Mouse (Mus musculus) cerebellum, adult 11-12 months (tissue): ENCODE measurements at regions not wholly inside any gene's neighbourhood (a gene's known extent, or its start where the extent isn't known, plus 50 kb on each side); places are given as distances from the start of the nearest gene placed in this dataset.

Experiments
- DNase-seq: peaks from one replicate; pipeline ENCODE4 v3.0.0; 2022

DNA sequence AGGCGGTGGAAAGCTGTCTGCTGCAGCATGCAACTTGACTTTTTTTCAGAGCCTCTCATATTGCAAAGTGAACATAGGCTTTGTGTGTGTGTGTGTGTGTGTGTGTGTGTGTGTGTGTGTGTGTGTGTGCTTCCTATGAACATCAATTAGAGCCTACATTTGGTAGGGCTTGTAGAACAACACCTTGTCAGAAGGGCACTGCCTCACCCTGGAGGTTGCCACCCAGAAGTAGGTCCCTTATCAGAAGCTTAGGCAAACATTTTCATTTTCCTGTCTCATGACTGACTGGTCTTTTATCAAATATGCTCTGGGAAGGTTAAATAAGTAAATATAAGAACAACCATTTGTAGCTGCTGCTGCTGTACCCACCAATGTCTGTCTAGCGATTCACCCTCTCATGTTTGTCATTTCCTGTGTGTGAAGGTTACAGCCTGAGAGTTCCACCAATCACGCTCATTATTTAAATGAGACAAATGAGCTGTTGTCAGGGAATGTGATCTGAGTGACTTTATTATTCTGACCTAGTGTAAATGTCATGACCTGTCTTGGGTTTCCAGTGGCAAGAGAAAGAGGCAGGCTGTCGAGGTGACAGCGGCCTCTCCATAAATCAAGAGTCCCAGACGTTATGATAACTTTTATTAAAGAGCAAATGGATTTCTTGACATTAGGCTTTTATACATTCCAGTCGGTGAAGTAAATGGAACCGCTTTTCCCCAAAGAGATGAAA is 310.1 kb downstream of the Irx1 start:
- no peak for DNase-seq

DNA sequence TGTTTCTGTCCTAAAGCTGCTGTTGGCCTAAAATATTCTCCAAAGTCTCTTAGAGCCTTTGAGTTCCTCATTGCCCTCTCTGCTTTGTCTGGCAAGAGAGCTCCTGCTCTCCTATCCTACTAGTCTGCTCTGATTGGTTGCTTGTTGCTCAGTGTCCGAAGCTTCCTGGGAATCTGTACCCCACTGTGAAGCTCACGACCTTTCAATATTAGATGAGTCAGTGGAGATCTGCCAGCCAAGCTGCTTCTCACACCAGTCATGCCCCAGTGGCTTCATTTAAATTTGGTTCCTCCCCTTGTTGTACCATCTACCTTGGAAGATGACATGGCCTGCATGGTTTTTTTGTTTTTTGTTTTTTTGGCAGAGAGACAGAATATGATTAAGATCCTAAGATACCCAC is 313.6 kb downstream of the Irx1 start:
- DNase-seq: no peak

DNA sequence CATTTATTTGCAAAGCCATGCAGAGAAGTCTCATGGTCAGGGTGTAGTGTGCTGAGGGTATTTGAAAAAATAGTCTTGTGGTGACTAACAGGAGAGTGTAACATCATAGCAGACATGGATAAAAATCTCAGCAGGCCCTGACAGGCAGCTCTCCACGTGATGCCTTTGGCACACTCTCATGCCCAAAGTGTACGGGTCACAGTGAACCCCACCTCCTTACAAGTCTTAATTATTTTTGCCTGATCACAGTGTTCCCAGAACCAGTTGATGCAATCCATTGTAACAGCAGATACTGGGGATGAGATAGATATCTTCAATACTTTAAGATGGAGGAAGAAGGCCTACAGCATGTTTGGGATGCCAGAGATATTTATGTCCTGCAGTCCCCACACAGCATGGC is 314.5 kb downstream of the Irx1 start:
- DNase-seq: no peak

DNA sequence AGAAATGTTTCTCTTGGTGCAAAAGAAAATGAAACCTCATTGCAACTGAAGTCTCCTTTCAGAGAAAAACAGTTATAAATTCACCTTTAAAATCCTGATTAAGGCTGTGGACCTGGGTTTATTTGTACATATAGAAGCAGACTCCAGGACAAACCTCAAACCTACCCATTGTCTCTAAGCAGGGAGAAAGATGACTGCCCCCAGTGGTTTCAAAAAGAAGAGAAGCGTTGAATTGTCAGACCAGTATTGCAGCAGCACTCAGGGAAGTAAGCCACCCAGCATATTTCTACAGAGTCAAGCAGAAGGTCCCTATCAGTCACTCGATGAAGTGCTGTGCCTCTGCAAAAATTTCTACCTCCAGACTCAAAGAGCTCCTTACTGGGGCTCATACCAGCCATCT is 332.1 kb downstream of the Irx1 start:
- no peak for DNase-seq

DNA sequence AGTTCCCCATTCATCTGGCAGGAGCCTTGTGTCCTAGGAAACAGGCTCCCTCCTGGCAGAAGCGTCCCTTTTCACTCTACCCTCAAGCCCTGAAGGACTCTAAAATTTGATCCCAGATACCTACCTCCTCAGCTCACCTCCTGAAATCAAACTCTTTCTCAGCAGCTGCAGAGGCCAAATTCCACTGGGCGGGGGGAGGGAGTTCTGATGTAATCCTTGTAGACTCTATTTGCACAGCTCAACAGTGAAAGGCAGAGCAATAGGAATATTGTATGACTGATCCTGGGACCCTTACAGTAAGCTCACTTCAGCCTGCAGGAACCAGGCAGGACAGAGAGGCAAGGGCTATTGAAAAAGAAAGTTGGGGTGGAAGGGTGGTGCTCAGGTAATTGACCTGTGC is 346.3 kb downstream of the Irx1 start:
- DNase-seq: no peak

DNA sequence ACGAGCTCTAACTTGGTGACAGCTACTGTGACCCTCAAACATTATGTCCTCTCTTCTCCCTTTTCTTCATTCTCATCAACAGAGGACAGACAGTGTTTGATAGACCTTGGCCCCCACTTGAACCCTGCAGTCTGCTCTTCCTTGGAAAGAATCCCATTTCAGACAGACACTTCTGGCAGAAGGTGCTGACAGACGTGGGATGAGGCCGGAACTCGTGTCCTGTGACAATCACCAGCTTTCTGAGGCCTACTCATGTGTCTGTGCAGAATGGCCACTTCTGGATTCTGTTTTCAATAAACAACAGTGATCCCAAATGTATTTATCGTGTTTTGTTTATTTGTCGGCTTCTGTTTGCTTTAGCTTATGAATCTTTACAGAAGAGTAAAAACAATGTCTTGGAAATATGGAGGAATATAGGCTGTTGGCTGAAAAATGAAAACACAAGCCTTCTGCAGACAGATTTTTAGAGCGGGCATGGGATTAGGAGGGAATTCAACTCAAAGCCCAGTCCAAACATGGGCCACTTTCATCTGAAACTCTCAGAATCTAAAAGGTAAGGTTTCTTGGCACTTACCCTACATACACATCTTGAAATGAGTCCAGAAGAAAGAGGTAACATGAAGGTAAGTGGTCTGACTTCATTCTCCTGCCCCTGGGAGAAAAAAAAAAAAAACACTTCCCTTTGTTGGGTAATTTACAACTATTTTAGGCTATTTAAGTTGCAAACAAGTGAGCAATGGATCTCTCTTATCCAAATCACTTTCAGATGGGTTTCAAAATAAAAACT is 350.9 kb downstream of the Irx1 start:
- DNase-seq: no peak

DNA sequence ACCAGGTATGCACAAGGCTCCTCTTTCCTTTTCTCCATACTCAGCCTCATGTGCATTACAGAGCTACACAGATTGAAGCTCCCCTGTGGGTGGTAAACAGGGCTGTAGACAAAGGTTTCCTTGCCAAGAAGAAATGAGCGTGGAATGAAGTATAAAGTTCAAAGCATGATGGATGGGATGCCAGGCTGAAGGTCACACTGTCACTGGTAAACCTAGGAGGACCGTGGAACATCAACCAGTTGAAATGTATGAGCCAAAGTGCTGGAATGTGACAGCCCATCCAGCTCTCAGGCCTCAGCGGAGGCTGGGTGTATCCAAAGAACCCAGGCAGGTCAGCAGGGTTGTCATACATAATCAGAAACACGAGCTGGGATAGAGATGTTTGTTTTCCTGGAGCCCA is 381.0 kb downstream of the Irx1 start:
- no peak for DNase-seq

DNA sequence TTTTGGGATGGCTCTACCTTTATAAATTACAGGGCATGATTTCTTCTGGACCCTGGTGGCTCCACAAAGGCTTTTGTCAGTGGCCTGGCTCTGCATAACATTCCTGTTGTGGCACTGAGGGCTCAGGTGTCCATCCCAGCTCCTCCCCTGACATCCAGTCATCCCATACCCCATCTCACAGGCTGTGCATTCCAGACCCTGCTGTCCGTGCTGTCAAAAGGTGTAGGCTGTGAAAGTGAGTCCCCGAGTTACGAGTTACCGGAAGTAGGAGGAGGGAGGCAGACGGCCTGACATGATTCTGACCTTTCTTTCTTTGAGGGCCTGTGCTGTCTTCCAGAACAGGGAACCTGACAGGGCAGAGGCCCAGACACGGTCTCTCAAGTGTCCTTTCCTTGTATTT is 397.6 kb downstream of the Irx1 start:
- no peak for DNase-seq

DNA sequence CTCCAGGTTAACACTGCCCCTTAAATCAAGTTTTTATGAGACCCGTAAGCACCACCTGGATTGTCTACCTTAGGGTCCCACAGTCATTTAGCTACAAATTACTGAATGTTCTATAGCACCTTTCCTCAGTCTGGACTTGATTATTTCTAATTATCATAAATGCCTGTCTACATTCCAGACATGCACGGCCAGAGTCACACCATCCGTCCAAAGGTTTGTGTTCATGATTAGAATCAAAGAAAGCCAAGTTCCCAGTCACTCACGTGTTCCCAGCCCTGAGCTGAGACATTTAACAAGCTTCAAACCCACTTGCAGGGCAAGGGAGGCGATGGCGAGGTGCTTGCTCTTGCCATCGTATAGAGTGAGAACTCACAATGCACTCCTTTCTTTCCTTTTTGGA is 398.1 kb downstream of the Irx1 start:
- no peak for DNase-seq

DNA sequence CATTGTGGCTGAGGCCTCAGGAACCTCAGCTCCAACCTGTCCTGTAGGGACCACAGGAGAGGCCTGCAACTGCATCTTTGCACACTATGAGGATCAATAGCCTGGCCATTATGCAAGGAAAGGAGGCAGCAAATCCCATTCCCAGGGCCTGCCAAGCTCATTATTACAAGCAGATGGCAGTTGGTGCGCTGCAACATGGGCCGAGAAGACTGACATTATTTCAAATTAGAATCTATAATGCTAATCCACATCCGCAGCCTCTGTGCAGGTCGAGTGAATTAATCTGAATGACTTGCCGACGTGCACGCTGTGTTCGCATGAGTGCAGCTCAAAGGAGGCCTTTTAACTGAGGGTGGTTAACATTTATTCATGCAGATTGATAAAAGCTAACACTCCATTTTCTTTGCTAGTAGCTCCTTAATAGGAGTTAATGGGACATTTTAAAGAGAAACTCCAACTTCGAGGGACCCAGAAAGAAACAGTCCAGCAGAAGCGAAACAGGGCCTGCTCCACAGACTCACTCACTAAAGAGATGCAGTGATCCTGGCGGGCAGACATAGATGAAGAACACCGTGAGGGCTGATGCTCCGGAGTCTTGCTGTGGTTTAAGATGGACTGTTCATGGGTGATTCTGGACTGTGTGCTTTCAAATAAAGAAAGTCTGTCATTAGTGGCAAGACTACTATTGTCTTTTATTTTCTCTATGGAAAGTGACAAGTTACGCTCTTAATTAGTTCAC is 404.9 kb downstream of the Irx1 start:
- DNase-seq: no peak

DNA sequence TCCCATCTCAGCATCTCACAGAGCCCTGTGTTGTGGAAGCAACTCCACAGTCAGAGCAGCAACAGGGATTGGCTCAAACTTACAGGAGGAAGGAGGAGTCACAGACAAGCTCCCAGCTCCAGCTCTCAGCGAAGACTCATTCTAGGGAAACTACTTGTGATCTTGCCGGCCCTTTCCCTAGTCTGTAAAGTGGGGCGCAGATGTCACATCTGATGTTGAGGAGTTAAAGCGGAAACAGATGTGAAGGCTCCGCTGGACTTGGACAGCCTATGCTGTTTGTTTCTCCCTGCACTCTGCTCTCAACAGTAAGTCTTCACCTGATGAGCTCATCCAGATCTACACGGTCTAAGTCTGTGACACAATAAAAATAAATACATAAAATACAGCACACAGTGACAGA is 408.1 kb downstream of the Irx1 start:
- DNase-seq: no peak

DNA sequence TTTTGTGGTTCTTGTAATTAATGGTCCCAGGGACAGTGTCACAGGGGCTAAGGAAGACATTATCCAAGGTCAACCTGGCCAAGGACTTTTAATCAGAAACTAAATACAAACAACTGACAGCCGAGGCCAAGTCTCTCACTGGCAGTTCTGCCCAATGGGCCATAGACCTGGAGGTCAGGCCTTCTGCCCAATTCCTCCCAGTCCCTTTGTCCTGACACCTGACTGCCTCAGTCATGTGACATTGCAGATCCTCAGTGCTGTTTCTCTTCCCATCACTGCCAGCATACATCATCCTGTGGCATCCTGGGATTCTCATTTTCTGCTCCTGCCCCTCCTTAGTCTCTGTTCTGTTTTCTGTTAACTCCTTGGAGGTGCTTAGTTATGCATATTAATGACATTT is 413.4 kb downstream of the Irx1 start:
- DNase-seq: no peak

DNA sequence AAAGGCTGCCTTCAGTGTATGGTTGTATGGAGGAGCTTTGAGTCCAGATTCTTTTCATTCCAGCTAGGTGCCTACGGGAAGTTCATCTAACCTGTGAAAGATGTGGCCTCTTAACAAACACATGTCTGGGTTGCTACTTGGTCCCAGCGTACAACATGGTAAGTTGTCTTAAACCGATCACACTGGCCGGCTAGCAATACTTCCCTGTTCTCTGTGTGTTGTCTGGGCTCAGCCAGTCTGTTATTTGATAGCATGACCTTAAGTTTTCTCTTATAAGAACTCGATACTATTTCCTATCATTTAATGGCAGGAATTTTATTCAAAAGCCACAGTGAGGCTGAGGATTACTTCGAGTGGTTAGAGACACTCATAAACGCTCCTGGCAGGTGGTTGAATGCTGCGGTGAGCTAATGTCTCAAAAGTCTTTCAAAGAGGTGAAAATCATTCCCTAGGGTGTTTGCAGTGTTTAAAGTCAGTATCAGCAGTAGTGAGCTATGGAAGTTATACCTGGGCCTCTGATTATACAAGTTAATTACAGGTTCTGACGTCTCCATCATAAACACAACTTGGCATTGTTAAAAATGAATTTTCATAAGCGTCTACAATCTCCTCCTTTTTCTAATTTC is 414.2 kb downstream of the Irx1 start:
- DNase-seq: no peak

DNA sequence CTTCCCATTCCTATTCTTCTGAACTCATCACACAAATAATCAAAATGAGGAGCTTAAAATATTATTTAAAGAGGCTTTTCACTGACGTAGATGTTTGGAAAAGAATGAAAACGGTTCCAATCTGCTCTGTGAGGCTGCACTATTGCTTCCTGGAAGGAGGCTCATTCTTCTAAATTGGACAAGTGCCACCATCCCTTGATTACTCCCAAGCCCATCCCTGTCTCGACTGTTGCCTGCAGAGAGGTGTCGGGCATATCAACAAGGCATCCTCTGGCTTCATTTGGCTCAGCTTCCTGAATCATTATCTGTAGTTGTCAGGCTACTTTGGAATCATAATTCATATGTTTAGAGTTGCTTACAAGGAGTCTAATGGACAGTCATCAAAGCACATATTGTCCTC is 425.3 kb downstream of the Irx1 start:
- no peak for DNase-seq

DNA sequence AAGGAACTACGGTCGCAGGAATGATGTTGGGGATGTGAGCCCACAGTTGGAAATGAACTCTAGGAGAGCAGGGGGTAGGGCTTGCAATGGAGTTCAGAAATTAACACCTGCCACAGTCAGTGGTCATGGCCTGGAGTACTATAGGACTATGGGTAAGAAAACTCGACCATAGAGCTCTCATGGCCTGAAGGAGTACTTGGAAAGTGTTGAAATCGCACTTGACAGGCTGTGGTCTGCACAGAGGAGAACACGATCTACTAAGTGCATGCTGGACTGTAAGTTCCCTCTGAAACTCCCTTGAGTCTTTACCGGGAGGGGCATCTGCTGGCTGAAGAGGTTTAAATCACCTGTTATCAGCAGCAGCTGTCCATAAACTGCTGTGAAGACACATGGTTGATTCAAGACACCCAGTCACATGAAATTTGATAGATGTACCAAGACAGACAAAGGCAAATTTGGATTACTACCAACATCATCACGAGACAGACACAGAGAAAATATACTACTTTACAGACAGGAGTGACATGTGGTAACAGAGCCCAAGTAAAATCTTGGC is 430.6 kb downstream of the Irx1 start:
- DNase-seq: no peak

DNA sequence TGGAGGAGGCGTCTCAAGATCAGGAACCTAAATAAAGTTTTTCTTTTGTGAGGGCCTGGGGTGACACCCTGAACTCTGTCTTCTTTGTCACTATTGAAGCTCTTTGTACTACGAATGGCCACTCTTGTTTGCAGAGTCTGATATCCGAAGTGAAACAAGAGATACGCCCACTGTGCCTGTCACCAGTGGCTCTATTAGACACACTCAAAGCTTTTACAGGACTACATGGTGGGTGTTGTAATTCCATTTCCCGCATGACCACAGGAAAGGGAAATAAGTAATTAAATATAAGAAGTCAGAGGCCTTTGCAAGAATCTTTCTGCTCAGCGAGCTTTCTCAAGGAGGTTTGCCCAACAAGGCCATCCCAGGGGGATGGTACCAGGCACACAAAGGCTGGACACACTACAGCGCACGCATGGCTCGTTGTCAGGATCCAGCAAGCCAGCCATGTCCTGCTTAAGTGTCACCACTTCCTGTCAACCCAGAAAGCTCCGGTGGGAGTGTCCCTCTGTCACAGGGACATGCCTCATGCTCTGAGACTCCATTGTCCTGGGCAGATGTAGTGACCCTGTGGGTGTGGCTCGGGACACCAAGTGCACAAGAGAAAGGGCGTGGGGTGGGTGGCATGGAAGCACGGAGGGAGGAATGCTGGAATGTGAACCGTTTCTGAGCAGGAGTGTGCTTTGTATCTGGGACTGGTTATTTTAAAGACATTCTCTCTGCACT is 434.0 kb downstream of the Irx1 start:
- no peak for DNase-seq

DNA sequence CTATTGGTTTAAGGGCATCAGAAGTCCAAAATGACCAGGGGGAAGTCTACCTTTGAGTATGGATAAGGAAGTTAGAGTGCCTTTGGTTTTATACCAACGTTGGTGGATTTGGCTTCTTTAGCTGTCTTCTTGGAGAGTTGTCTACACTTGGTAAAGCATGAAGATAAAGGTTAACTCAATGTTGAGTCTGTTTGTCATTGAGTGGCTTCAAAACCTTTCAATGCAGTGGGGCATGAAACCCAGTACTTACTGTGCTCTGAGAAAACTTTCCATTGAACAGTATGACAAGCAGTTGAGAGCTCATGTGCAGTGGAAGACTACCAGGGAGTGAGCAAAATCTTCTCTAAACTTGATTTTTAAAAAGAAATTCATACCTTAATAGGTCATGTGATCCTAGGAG is 445.7 kb downstream of the Irx1 start:
- no peak for DNase-seq

DNA sequence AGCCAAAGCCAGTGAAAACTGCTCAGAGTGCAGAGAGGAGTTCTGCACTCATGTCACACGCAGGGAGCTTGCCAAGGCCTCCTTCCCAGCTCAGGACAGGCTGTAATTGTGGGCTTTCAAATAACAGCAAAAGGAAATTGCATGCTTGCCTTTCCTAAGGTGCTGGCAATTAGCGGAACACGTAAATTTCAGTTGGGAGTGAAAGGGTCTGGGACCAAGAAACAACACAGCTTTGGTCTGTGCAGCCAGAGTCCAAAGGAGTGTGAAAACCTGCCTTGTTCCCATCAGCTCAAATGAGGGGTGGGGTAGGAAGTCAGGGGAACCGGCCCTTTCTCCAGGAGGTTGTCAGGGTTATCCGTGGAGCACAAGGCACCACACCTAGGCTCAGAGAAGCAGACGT is 450.3 kb downstream of the Irx1 start:
- DNase-seq: no peak

DNA sequence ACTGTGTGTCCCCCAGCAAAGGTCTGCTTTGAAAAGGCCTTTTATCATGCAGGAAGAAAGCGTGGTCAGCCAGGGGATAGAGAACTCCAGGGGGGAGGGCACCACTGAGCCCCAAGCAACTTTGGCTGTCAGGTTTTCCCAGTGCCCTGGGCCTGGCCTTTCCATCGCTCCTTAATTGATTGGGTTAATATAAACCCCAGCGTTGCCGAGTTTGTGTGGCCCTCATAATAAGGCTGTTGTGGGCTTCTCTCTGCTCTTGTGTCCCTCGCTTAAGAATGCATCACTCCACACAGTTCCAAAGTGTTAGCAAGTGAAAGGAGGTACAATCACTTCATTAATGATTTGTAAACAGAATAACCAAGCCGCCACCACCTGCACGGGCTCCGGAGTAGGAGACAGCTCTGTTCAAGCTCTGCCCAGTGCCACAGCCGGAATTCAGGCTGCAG is 455.5 kb downstream of the Irx1 start:
- no peak for DNase-seq

DNA sequence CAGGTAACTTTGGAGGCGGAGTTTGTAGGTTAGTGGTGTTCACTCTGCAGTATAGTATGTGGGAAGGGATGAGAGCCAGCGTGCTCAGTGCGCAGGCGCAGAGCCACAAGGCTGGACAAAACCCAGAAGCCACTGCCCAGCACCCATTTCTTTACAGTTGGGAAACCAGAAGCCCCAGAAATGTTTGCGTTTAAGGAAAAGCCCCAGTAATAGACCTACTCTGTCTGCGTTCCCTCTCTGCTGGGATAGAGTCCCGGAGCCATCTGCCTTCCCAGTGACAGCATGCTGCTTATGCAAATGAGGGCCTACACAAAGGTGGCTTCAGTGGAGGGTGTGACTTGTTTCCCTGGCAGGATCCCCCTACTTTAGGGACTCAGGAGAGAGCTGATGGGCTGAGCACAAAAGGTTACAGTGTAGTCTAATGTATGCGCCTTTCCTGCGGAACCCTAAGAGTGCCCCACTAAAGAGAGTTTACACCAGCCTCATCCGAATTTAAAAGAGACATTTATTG is 456.0 kb downstream of the Irx1 start:
- no peak for DNase-seq

DNA sequence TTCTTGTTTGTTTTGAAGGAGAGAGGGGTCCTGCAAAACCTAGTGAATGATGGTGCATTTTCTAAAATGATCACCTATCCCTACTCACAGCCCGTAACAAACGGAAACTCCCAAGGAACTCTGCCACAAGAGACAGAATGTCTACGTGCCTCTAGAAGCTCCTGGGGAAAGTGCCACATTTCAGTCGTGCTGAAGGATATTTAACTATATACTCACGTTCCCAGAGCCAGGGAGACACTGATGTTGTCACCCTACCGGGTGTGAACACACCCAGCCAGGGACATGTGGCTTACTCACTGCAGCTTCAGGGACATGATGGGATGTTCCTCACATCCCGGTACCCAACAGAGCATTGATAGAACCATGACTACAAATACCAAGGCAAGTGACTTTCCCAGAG is 456.7 kb downstream of the Irx1 start:
- DNase-seq: no peak

DNA sequence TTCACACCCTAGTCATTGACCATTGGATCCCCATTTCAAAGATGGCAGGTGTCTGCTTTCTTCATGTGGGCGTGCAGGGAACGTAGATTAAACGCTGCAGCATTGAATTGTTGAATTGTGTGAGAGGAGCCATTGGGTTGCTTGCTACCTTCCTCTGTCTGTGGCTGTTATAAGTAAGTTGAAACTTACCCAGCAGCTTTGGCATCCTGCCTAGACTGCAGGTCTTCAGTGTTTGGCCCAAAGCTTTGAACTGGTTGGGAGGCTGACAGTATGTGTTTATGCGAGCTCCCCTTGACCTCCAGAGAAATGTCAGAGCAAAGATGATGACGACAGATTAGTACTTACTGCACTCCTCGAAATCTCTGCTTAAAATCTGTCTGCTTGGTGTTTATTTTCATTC is 473.8 kb downstream of the Irx1 start:
- DNase-seq: no peak
